Mouse (Mus musculus): ENCODE measurements at regions not wholly inside any gene's neighbourhood (a gene's known extent, or its start where the extent isn't known, plus 50 kb on each side); places are given as distances from the start of the nearest gene placed in this dataset.

GRCm38 (mm10) chr5:126127486-126127885, 595.9 kb downstream of the Tmem132b start:
- no peak for DNase-seq (ENCODE audit: low spot score in 2 of 2)

- DNase-seq (ENCODE audit: low spot score in 2 of 2), result no peak
Observed at GRCm38 (mm10) chr5:126148908-126149307, 617.3 kb downstream of the Tmem132b start.

GRCm38 (mm10) chr5:126155216-126155880, 623.8 kb downstream of the Tmem132b start:
- DNase-seq (ENCODE audit: low spot score in 2 of 2), result no peak

- no peak for DNase-seq (ENCODE audit: low spot score in 2 of 2)
Observed at GRCm38 (mm10) chr5:126186111-126186510, 654.5 kb downstream of the Tmem132b start.

GRCm38 (mm10) chr5:126199876-126200275, 668.3 kb downstream of the Tmem132b start:
- no peak for DNase-seq (ENCODE audit: low spot score in 2 of 2)

- DNase-seq (ENCODE audit: low spot score in 2 of 2), result no peak
Observed at GRCm38 (mm10) chr5:126201535-126201934, 670.0 kb downstream of the Tmem132b start.

GRCm38 (mm10) chr5:126201996-126202395, 670.4 kb downstream of the Tmem132b start:
- no peak for DNase-seq (ENCODE audit: low spot score in 2 of 2)

GRCm38 (mm10) chr5:126217016-126217415, 685.4 kb downstream of the Tmem132b start:
- no peak for DNase-seq (ENCODE audit: low spot score in 2 of 2)

- no peak for DNase-seq (ENCODE audit: low spot score in 2 of 2)
Observed at GRCm38 (mm10) chr5:126217746-126218145, 686.2 kb downstream of the Tmem132b start.

- DNase-seq (ENCODE audit: low spot score in 2 of 2), result no peak
Observed at GRCm38 (mm10) chr5:126223696-126224095, 692.1 kb downstream of the Tmem132b start.

GRCm38 (mm10) chr5:126230768-126231167, 699.2 kb downstream of the Tmem132b start:
- no peak for DNase-seq (ENCODE audit: low spot score in 2 of 2)

GRCm38 (mm10) chr5:126238071-126238470, 706.5 kb downstream of the Tmem132b start:
- peak in 1 of 2 experiments; percentile 11 for DNase-seq (ENCODE audit: low spot score in 2 of 2)

- no peak for DNase-seq (ENCODE audit: low spot score in 2 of 2)
Observed at GRCm38 (mm10) chr5:126245776-126246175, 714.2 kb downstream of the Tmem132b start.

GRCm38 (mm10) chr5:126250331-126250730, 718.8 kb downstream of the Tmem132b start:
- no peak for DNase-seq (ENCODE audit: low spot score in 2 of 2)

GRCm38 (mm10) chr5:126254661-126255060, 723.1 kb downstream of the Tmem132b start:
- DNase-seq (ENCODE audit: low spot score in 2 of 2), result no peak

GRCm38 (mm10) chr5:126257860-126258259, 726.3 kb downstream of the Tmem132b start:
- DNase-seq (ENCODE audit: low spot score in 2 of 2), result no peak

- DNase-seq (ENCODE audit: low spot score in 2 of 2), result peak in 1 of 2 experiments; percentile 51
Observed at GRCm38 (mm10) chr5:126266471-126266870, 734.9 kb downstream of the Tmem132b start.

GRCm38 (mm10) chr5:126266929-126267609, 735.5 kb downstream of the Tmem132b start:
- DNase-seq (ENCODE audit: low spot score in 2 of 2), result no peak

GRCm38 (mm10) chr5:126268592-126268991, 737.0 kb downstream of the Tmem132b start:
- DNase-seq (ENCODE audit: low spot score in 2 of 2), result no peak

GRCm38 (mm10) chr5:126274316-126274715, 742.7 kb downstream of the Tmem132b start:
- DNase-seq (ENCODE audit: low spot score in 2 of 2), result peak in 1 of 2 experiments; percentile 24

GRCm38 (mm10) chr5:126281057-126281728, 749.6 kb downstream of the Tmem132b start:
- DNase-seq (ENCODE audit: low spot score in 2 of 2), result no peak

GRCm38 (mm10) chr5:126281782-126282181, 750.2 kb downstream of the Tmem132b start:
- no peak for DNase-seq (ENCODE audit: low spot score in 2 of 2)

All from left cerebral cortex, adult 8-10 months (tissue).